Mouse (Mus musculus) E14TG2a.4 (cell line): ENCODE measurements around the gene Plcl1.

Experiments used
- CTCF ChIP-seq: conservative IDR thresholded peaks from 2 replicates; pipeline ENCODE4 v1.5.1; 2014; ENCODE audit warnings: low read length
- NANOG ChIP-seq: IDR thresholded peaks from 2 replicates; pipeline ENCODE4 v1.6.1; 2014; ENCODE audit warnings: borderline replicate concordance, low read length, mixed read lengths
- POU5F1 ChIP-seq: IDR thresholded peaks from 2 replicates; pipeline ENCODE4 v1.6.1; 2014; ENCODE audit warnings: low read length, borderline replicate concordance

DNA sequence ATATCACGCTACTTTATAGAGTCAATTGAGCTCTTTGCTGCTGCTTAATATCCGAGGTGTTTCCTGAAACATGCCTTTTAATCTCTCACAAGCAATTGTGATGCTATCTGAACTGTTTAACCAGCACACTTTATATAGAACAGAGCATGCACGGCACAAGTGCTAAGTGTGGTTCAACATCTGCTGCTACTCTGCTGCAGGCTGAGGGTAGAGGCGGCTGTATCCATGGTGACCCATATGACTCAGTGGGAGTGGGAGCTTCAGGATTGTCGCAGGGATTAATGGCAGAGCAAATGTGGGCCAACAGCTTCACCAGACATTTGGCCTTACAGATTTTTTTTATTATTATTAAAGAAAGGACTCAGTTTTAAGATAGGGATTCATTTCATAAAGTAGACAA lies 5.8 kb upstream of the Plcl1 start:
- TF ChIP-seq CTCF (no peak), NANOG (no peak), POU5F1 (no peak)
